Mouse (Mus musculus) hindbrain, postnatal 0 days (tissue): Measurements from ENCODE around the gene Pclo. TPM values are rescaled to one million over a fixed set of nuclear protein-coding genes. Genes with fewer than 3 reads are reported as not detected.

Experiments used
- ATAC-seq: fragments of 200-750 bp; cut with Nextera tagmentation; 2 replicates; pipeline ENCODE4 v1.8.0; 2017; ENCODE audit warnings: mild to moderate bottlenecking, moderate TSS enrichment, moderate library complexity
- DNase-seq: peaks from one replicate; pipeline ENCODE4 v3.0.0-alpha.2; 2015; ENCODE audit warnings: low spot score
- H3K27ac ChIP-seq: fragments of 300-500 bp; sonication (generic); 2 replicates; pipeline ENCODE4 v1.5.1; 2014; ENCODE audit warnings: mild to moderate bottlenecking
- H3K27me3 ChIP-seq: fragments of 300-500 bp; sonication (generic); 2 replicates; pipeline ENCODE4 v1.6.1; 2014; ENCODE audit warnings: low read length, mixed read lengths; ENCODE audit not compliant: insufficient read depth
- H3K36me3 ChIP-seq: fragments of 300-500 bp; sonication (generic); 2 replicates; pipeline ENCODE4 v1.6.1; 2014; ENCODE audit warnings: low read length, mixed read lengths; ENCODE audit not compliant: insufficient read depth
- H3K4me1 ChIP-seq: fragments of 300-500 bp; sonication (generic); 2 replicates; pipeline ENCODE4 v1.6.1; 2014; ENCODE audit warnings: antibody characterized with exemption, low read length, mixed read lengths; ENCODE audit not compliant: insufficient read depth
- H3K4me2 ChIP-seq: fragments of 300-500 bp; sonication (generic); 2 replicates; pipeline ENCODE4 v1.6.1; 2014; ENCODE audit warnings: low read depth, mild to moderate bottlenecking, low read length, moderate library complexity, mixed read lengths
- H3K4me3 ChIP-seq: fragments of 300-500 bp; sonication (generic); 2 replicates; pipeline ENCODE4 v1.5.1; 2014; ENCODE audit warnings: low read length
- H3K9ac ChIP-seq: fragments of 300-500 bp; sonication (generic); replicated peaks from 2 replicates; pipeline ENCODE4 v1.6.1; 2014; ENCODE audit warnings: mild to moderate bottlenecking, low read length, moderate library complexity, mixed read lengths
- H3K9me3 ChIP-seq: fragments of 300-500 bp; sonication (generic); 2 replicates; pipeline ENCODE4 v1.6.1; 2016; ENCODE audit warnings: low read length, mixed read lengths
- CTCF ChIP-seq: IDR thresholded peaks from 2 replicates; pipeline ENCODE4 v1.5.1; 2016; ENCODE audit warnings: antibody characterized with exemption, control low read depth, low read depth
- WGBS: fragments of 180-500 bp; shearing (Covaris S2); extraction: QIAGEN DNeasy Blood & Tissue Kit; methylation state at CpG from one replicate; pipeline ENCODE4 v1.1.7; 2014; 5-methylcytosine and 5-hydroxymethylcytosine counted together
- polyA plus RNA-seq: library from polyadenylated mRNA; unstranded; fragments of >200 nt; fragmentation: Nextera tagmentation; extraction: Ambion mirVana; gene quantifications from 2 replicates; pipeline ENCODE4 v1.2.1, GENCODE M21; 2015
- total RNA-seq: library from RNA; depleted of rRNA; stranded (reverse); fragments of >200 nt; gene quantifications from 2 replicates; pipeline ENCODE4 v1.2.3, GENCODE M21; 2014

The Pclo gene
- total and polyA plus RNA-seq, 2 experiments from 2014 or later, result 10.9 to 37.5 TPM

DNA sequence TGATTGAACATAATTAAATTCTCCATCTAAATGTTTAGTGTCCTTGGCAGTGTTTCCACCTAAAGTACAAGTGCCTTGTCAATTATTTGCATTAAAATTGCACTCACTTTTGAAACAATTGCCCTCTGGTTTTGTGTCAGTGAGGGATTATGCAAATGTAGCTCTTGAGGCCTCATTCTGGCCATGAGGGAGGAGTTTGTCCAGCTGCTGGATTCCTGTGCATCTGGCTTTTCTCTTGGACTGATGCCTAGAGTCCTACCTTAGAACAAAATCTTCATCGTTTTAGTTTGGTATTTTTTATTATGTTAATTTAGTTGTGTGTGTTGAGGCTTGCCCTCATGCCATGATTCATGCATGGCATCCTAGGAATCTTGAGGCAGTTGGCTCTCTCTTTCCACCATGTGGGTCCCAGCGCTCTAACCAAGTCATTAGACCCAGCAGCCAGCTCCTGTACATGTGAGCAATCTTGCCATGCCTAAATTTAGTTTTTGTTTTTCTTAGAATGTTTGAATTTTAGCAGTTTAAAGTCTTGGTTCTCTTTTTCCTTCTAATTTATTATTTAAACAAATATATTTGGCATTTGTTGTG is 80.8 kb downstream of the Pclo start:
- Histone ChIP-seq H3K4me3 (no peak overlapping the region), H3K9ac (no peak overlapping the region), H3K4me2 (no peak overlapping the region), H3K27ac (no peak overlapping the region), H3K9me3 (no peaks in the 10 kb centered on the region), H3K36me3 (no peaks in the 10 kb centered on the region), H3K27me3 (no peaks in the 10 kb centered on the region), H3K4me1 (no peaks in the 10 kb centered on the region)
- 60% methylated on average over 2 of the region's 2 CpGs for WGBS
- ATAC-seq (no peak), DNase-seq (no peak)
- no peak for TF ChIP-seq CTCF

DNA sequence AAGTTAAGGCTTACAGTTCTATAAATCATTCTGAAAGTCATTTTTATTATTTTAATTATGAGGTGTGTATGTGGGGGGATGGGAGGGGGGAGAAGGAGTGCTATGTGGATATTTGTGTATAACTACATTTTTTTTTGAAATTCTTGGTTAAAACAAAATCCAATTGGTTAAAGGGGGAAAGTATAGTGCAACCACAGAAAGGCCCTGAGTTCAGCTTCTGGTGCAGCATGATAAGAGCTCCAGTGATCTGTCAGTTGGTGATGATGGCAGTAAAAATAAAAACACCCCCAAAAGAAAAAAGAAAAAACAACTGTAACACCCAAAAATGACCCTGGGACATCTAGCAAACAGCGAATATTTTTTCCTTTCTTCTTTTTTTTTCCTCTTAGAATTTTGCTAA is 93.6 kb downstream of the Pclo start:
- TF ChIP-seq CTCF, result no peak
- 73% methylated on average over 1 of the region's 1 CpGs for WGBS
- Histone ChIP-seq H3K9me3 (no peaks in the 10 kb centered on the region), H3K4me3 (no peak overlapping the region), H3K27ac (no peak overlapping the region), H3K4me2 (no peak overlapping the region), H3K9ac (no peak overlapping the region), H3K36me3 (no peaks in the 10 kb centered on the region), H3K27me3 (no peaks in the 10 kb centered on the region), H3K4me1 (no peaks in the 10 kb centered on the region)
- no peak for ATAC-seq
- no peak for DNase-seq

DNA sequence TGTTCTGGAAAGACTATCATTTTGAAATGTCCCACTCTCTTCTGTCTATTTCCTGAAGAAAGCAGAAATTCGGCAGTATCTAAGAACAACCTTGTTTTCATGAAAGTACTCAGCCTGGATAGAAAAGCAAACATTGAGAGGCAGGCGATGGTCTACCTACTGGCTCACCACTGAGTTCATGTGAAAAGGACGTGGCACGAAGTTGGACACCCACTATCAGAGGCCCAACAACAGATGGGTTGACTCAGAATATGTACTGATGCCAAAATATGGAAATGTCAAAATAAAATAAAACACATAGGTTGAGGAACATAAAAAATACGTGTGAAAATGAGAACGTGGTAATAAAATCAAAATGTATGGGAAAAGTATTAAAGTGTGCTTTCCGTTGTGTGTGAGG is 106.4 kb downstream of the Pclo start:
- WGBS, result 84% methylated on average over 7 of the region's 7 CpGs
- Histone ChIP-seq H3K9ac (no peak overlapping the region), H3K27me3 (no peaks in the 10 kb centered on the region), H3K27ac (no peak overlapping the region), H3K4me1 (no peaks in the 10 kb centered on the region), H3K4me2 (no peak overlapping the region), H3K4me3 (no peak overlapping the region), H3K36me3 (no peaks in the 10 kb centered on the region), H3K9me3 (no peaks in the 10 kb centered on the region)
- no peak for TF ChIP-seq CTCF
- DNase-seq, result no peak
- ATAC-seq, result no peak

DNA sequence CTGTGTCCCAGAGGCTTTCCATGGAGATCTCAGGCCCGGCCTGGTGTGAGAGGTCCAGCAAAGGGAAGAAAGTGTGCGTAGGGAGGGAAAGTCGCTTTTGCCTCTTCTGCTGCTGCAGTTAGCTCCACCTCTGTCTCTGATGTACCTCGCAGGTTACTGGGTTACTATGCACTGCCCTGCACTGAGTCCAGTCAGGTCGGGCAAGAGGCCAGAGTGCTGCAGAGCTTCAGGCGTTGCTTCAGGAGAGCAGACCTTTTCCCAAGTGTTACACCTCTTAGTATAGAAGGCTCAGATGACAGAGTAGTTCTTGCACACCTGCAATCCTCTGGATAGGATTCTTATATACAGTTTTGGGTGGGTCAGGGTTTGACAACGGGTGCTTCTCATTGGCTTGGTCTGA is 108.6 kb downstream of the Pclo start:
- H3K9me3 ChIP-seq, result no peaks in the 10 kb centered on the region
- no peak overlapping the region for H3K9ac ChIP-seq
- H3K4me2 ChIP-seq, result no peak overlapping the region
- 77% methylated on average over 7 of the region's 7 CpGs for WGBS
- H3K4me1 ChIP-seq, result no peaks in the 10 kb centered on the region
- H3K27ac ChIP-seq, result no peak overlapping the region
- H3K4me3 ChIP-seq, result no peak overlapping the region
- H3K36me3 ChIP-seq, result no peaks in the 10 kb centered on the region
- no peak for ATAC-seq
- H3K27me3 ChIP-seq, result no peaks in the 10 kb centered on the region
- no peak for TF ChIP-seq CTCF
- no peak for DNase-seq

DNA sequence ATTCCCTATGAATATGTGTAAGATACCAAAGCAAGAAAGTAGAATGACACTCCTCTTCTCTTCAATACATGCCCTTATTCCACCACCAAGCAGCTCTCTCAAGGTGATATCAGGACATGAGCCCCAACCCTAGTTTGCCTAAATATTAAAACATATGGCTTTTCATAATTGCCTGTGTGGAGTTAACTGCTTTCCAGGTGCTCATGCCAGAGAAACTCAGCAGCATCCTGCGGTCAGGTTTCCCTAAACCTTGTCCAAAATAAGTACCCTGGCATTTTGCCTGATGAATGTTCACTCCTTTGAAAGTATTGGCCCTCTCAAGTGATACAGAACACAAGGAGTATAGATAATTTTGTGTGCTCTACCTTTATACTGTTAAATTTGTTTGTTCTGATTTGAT is 126.5 kb downstream of the Pclo start:
- Histone ChIP-seq H3K27me3 (no peaks in the 10 kb centered on the region), H3K27ac (no peak overlapping the region), H3K9me3 (no peaks in the 10 kb centered on the region), H3K36me3 (no peaks in the 10 kb centered on the region), H3K9ac (no peak overlapping the region), H3K4me3 (no peak overlapping the region), H3K4me2 (no peak overlapping the region), H3K4me1 (no peaks in the 10 kb centered on the region)
- 72% methylated on average over 1 of the region's 1 CpGs for WGBS
- ATAC-seq (no peak), DNase-seq (no peak)
- no peak for TF ChIP-seq CTCF

DNA sequence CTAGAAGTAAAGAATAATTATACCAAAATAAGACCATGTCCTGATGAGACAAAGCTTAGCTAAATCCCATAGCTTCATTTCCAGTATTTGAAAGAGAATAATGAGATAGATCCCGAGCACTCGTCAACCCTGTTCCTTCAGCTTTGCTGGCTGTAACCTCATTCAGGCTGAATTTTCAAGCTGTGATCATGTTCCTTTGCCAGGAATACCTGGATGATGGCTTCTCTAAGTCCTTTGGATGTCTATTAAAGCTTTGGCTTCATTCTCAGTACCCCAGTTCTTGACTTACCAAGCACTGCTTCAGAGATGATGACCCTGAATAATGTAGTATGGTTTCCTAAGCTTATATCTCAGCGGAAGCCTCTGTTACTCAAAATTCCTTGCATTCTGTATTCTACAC is 131.1 kb downstream of the Pclo start:
- ATAC-seq (no peak), DNase-seq (no peak)
- Histone ChIP-seq H3K4me3 (no peak overlapping the region), H3K4me1 (no peaks in the 10 kb centered on the region), H3K9ac (no peak overlapping the region), H3K27me3 (no peaks in the 10 kb centered on the region), H3K27ac (no peak overlapping the region), H3K36me3 (no peaks in the 10 kb centered on the region), H3K9me3 (no peaks in the 10 kb centered on the region), H3K4me2 (no peak overlapping the region)
- WGBS, result 82% methylated on average over 3 of the region's 3 CpGs
- TF ChIP-seq CTCF, result no peak

DNA sequence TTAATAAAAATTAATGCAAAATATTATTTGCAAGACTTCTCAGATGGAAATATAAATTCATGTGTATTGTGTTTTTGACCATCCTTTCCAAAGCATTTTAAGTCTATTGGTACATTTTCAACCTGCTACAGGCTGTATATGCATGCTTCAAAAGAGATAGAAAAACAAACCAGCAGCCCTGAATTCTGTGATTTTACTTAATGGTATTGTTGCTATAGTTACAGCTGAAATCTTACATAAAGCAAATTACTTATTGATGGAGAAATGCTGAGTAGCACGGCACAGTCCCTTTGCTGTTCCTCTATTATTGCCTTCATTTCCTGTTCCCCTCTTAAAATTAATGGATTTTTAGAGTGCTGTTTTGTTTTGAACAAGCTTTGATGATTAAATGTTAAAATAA is 145.9 kb downstream of the Pclo start:
- Histone ChIP-seq H3K36me3 (no peaks in the 10 kb centered on the region), H3K4me2 (no peak overlapping the region), H3K27me3 (no peaks in the 10 kb centered on the region), H3K27ac (no peak overlapping the region), H3K4me3 (no peak overlapping the region), H3K4me1 (no peaks in the 10 kb centered on the region), H3K9me3 (no peaks in the 10 kb centered on the region), H3K9ac (no peak overlapping the region)
- no peak for ATAC-seq
- 68% methylated on average over 1 of the region's 1 CpGs for WGBS
- TF ChIP-seq CTCF, result no peak
- no peak for DNase-seq
